Mouse (Mus musculus): ENCODE results near the gene Stx12. TPM values are rescaled to one million over a fixed set of nuclear protein-coding genes. Genes with fewer than 3 reads are reported as not detected.

Gene Stx12
- total RNA-seq, 2 experiments from 2014 or later = 24.7 to 26.4 TPM

- no peak for ATAC-seq (replicated peaks; ENCODE audit: low FRiP score, low TSS enrichment, poor library complexity, severe bottlenecking)
These were observed 80.0 kb downstream of the Stx12 start for GRCm38 (mm10) chr4:132804331-132804730.

GRCm38 (mm10) chr4:132803876-132804275, 80.4 kb downstream of the Stx12 start:
- ATAC-seq (replicated peaks; ENCODE audit: low FRiP score, low TSS enrichment, poor library complexity, severe bottlenecking) = no peak

Other genes starting within 250 kb of the Stx12 start
- gene Eya3, start 245.5 kb downstream of the Stx12 start, total RNA-seq (2014; fragmentation: Nextera tagmentation) = 34.3 and 35.4 TPM in 2 replicates
- gene Eya3, start 245.5 kb downstream of the Stx12 start, total RNA-seq (2017) = 22.3 and 25.2 TPM in 2 replicates
- gene Xkr8, start 152.0 kb downstream of the Stx12 start, total RNA-seq (2014; fragmentation: Nextera tagmentation) = 0.92 and 2.9 TPM in 2 replicates
- 0.42 and 1.9 TPM in 2 replicates for gene Xkr8, start 152.0 kb downstream of the Stx12 start, total RNA-seq (2017)
- not detected in 2 replicates for gene Smpdl3b, start 127.3 kb downstream of the Stx12 start, total RNA-seq (2014; fragmentation: Nextera tagmentation)
- not detected in 2 replicates for gene Smpdl3b, start 127.3 kb downstream of the Stx12 start, total RNA-seq (2017)
- gene Rpa2, start 116.2 kb downstream of the Stx12 start, total RNA-seq (2014; fragmentation: Nextera tagmentation) = 108 and 128 TPM in 2 replicates
- gene Rpa2, start 116.2 kb downstream of the Stx12 start, total RNA-seq (2017) = 52.6 and 55.3 TPM in 2 replicates
- 2.0 and 3.9 TPM in 2 replicates for gene Themis2, start 88.1 kb downstream of the Stx12 start, total RNA-seq (2014; fragmentation: Nextera tagmentation)
- gene Themis2, start 88.1 kb downstream of the Stx12 start, total RNA-seq (2017) = 0.80 and 1.7 TPM in 2 replicates
- 67.6 and 68.4 TPM in 2 replicates for gene Ppp1r8, start 41.3 kb downstream of the Stx12 start, total RNA-seq (2014; fragmentation: Nextera tagmentation)
- gene Ppp1r8, start 41.3 kb downstream of the Stx12 start, total RNA-seq (2017) = 75.2 and 88.5 TPM in 2 replicates
- 20.0 and 23.9 TPM in 2 replicates for gene Fam76a, start 38.0 kb upstream of the Stx12 start, total RNA-seq (2014; fragmentation: Nextera tagmentation)
- 23.2 and 26.7 TPM in 2 replicates for gene Fam76a, start 38.0 kb upstream of the Stx12 start, total RNA-seq (2017)
- 2.8 TPM in 1 of 2 replicates, not detected in the other for gene Fgr, start 89.6 kb upstream of the Stx12 start, total RNA-seq (2014; fragmentation: Nextera tagmentation)
- 0.30 and 0.33 TPM in 2 replicates for gene Fgr, start 89.6 kb upstream of the Stx12 start, total RNA-seq (2017)
- gene Ahdc1, start 126.8 kb upstream of the Stx12 start, total RNA-seq (2014; fragmentation: Nextera tagmentation) = 4.8 and 7.0 TPM in 2 replicates
- gene Ahdc1, start 126.8 kb upstream of the Stx12 start, total RNA-seq (2017) = 0.33 and 0.72 TPM in 2 replicates
- 66.5 and 75.9 TPM in 2 replicates for gene Wasf2, start 246.0 kb upstream of the Stx12 start, total RNA-seq (2014; fragmentation: Nextera tagmentation)
- 16.7 and 27.7 TPM in 2 replicates for gene Wasf2, start 246.0 kb upstream of the Stx12 start, total RNA-seq (2017)

All from megakaryocyte-erythroid progenitor cell, adult 5-6 weeks (primary cell).